Mouse (Mus musculus) embryonic fibroblast, embryonic 13.5 days (primary cell): Measurements from ENCODE around the gene St6galnac5.

Source experiments
- CTCF ChIP-seq: IDR thresholded peaks from 2 replicates; pipeline ENCODE4 v1.5.1; 2011; ENCODE audit warnings: mild to moderate bottlenecking, control low read depth, low read length, moderate library complexity, borderline replicate concordance; ENCODE audit not compliant: insufficient read depth
- POLR2A ChIP-seq: IDR thresholded peaks from 2 replicates; pipeline ENCODE4 v1.6.1; 2011; ENCODE audit warnings: low read depth, mild to moderate bottlenecking, control low read depth, low read length, moderate library complexity

- TF ChIP-seq CTCF, result no peak
- TF ChIP-seq POLR2A, result no peak
These were observed 189.0 kb downstream of the St6galnac5 start for GRCm38 (mm10) chr3:152793006-152793405.
